Mouse (Mus musculus): ENCODE measurements around the gene Trit1.
"Not testable (repeated sequence)": the region's sequence is repeated elsewhere in the genome, so short reads cannot be mapped to it uniquely, and the experiment has no call there.

- not testable (repeated sequence) for TF ChIP-seq CTCF (IDR thresholded peaks at IDR 0.05; ENCODE audit: extremely low read depth, insufficient read length, insufficient replicate concordance, low read depth, low read length); POLR2A (IDR thresholded peaks at IDR 0.05; ENCODE audit: low read depth, low read length)
Measured at GRCm38 (mm10) chr4:122988004-122988403, 28.4 kb upstream of the Trit1 start.
